ENCODE assay signal across 8 mouse cellular contexts in genomic region chr2:94179030-94179407, GRCm38 (mm10). TPM values are rescaled to one million over a fixed set of nuclear protein-coding genes. Genes with fewer than 3 reads are reported as not detected.
A peak's percentile ranks its signal among the peaks of the same experiment; 100 is the strongest.
DNase-seq lines count a peak whose midpoint lies in the region; ATAC-seq and TF ChIP-seq lines count a peak whose summit lies in the region.

No protein-coding gene starts in this region.

- TF ChIP-seq CTCF in layer of hippocampus, adult 2 months (conservative IDR thresholded peaks at IDR 0.05) = no peak

- under 1% methylated on average over 3 of the region's 3 CpGs for WGBS in forebrain, embryonic 11.5 days
- WGBS in limb, embryonic 14.5 days = 2% methylated on average over 3 of the region's 3 CpGs
- under 1% methylated on average over 3 of the region's 3 CpGs for WGBS in neural tube, embryonic 15.5 days

- peak; percentile 45 for ATAC-seq in forebrain, embryonic 11.5 days (replicated peaks; ENCODE audit: low FRiP score)
- ATAC-seq in limb, embryonic 14.5 days (ENCODE audit: low FRiP score, low read depth) = no peak; the same call in none of the 2 replicates
- ATAC-seq in neural tube, embryonic 15.5 days (ENCODE audit: low FRiP score) = peak; percentile 52; the same call in 1 of the 2 replicates

- H3K9me3 ChIP-seq in forebrain, embryonic 11.5 days (ENCODE audit: control insufficient read depth, low read length) = no peaks in the 10 kb centered on the region
- no peaks in the 10 kb centered on the region for H3K9me3 ChIP-seq in limb, embryonic 14.5 days (ENCODE audit: control insufficient read depth, low read length)
- H3K9me3 ChIP-seq in neural tube, embryonic 15.5 days (replicated peaks) = no peaks in the 10 kb centered on the region

- DNase-seq in layer of hippocampus, adult 2 months (ENCODE audit: low spot score in 2 of 2) = no peak
- no peak for DNase-seq in layer of hippocampus, adult 8-10 months (ENCODE audit: low spot score in 2 of 2)
- DNase-seq in forebrain, embryonic 11.5 days (ENCODE audit: low spot score) = no peak
- DNase-seq in limb, embryonic 14.5 days (ENCODE audit: low spot score) = no peak
- no peak for DNase-seq in right cerebral cortex, adult 2 months (ENCODE audit: low spot score in 2 of 2)
- no peak for DNase-seq in thymus, postnatal 36 days
- no peak for DNase-seq in gastrocnemius, postnatal 10 days

- peak overlapping the region; percentile 68 for H3K4me3 ChIP-seq in layer of hippocampus, adult 2 months
- peak overlapping the region; percentile 92 for H3K4me3 ChIP-seq in forebrain, embryonic 11.5 days (ENCODE audit: low read depth, low read length)
- peak overlapping the region; percentile 91 for H3K4me3 ChIP-seq in limb, embryonic 14.5 days (replicated peaks; ENCODE audit: low read length)
- H3K4me3 ChIP-seq in neural tube, embryonic 15.5 days (replicated peaks) = peak overlapping the region; percentile 75

- H3K4me1 ChIP-seq in forebrain, embryonic 11.5 days (replicated peaks; ENCODE audit: control insufficient read depth, insufficient read depth, low read length) = peaks cover 4% of the 10 kb centered on the region; the same call in 1 of the 2 replicates
- H3K4me1 ChIP-seq in limb, embryonic 14.5 days (ENCODE audit: control insufficient read depth, insufficient read depth, low read length) = peaks cover 11% of the 10 kb centered on the region
- H3K4me1 ChIP-seq in neural tube, embryonic 15.5 days = peaks cover 16% of the 10 kb centered on the region

- no peaks in the 10 kb centered on the region for H3K36me3 ChIP-seq in forebrain, embryonic 11.5 days (ENCODE audit: control insufficient read depth, insufficient read depth, low read length)
- H3K36me3 ChIP-seq in limb, embryonic 14.5 days (ENCODE audit: control insufficient read depth, insufficient read depth, low read length) = no peaks in the 10 kb centered on the region
- no peaks in the 10 kb centered on the region for H3K36me3 ChIP-seq in neural tube, embryonic 15.5 days

- H3K27ac ChIP-seq in layer of hippocampus, adult 2 months = peak overlapping the region; percentile 85; the same call in 1 of the 2 replicates
- no peak overlapping the region for H3K27ac ChIP-seq in forebrain, embryonic 11.5 days (ENCODE audit: low read depth, low read length)
- no peak overlapping the region for H3K27ac ChIP-seq in limb, embryonic 14.5 days (replicated peaks; ENCODE audit: low read depth, low read length)
- H3K27ac ChIP-seq in neural tube, embryonic 15.5 days (replicated peaks) = no peak overlapping the region

- peak overlapping the region; percentile 95; the same call in 1 of the 2 replicates for H3K9ac ChIP-seq in forebrain, embryonic 11.5 days (ENCODE audit: low read length)
- H3K9ac ChIP-seq in limb, embryonic 14.5 days (ENCODE audit: low read depth, low read length, severe bottlenecking) = peak overlapping the region; percentile 95; the same call in 1 of the 2 replicates
- no peak overlapping the region for H3K9ac ChIP-seq in neural tube, embryonic 15.5 days (replicated peaks)

- no peak overlapping the region for H3K4me2 ChIP-seq in forebrain, embryonic 11.5 days (ENCODE audit: low read depth, low read length, severe bottlenecking)
- no peak overlapping the region; the same call in 1 of the 2 replicates for H3K4me2 ChIP-seq in limb, embryonic 14.5 days (replicated peaks; ENCODE audit: low read depth, low read length, severe bottlenecking)
- peak overlapping the region; percentile 83 for H3K4me2 ChIP-seq in neural tube, embryonic 15.5 days

- no peaks in the 10 kb centered on the region for H3K27me3 ChIP-seq in forebrain, embryonic 11.5 days (ENCODE audit: control insufficient read depth, insufficient read depth, low read length)
- H3K27me3 ChIP-seq in limb, embryonic 14.5 days (ENCODE audit: control insufficient read depth, insufficient read depth, low read length) = no peaks in the 10 kb centered on the region
- no peaks in the 10 kb centered on the region for H3K27me3 ChIP-seq in neural tube, embryonic 15.5 days (replicated peaks)

- TF ChIP-seq POLR2A in limb, embryonic 14.5 days (IDR thresholded peaks at IDR 0.05; ENCODE audit: borderline replicate concordance, extremely low read depth, insufficient read depth, insufficient read length) = no peak

RNA-seq across cellular contexts. Expression of gene Hsd17b12, which starts 21.3 kb away (rescaled TPM):
- 10 to 100 TPM; 65.2 to 66.5 TPM for total RNA-seq in layer of hippocampus, adult 2 months (2021)
- total RNA-seq in layer of hippocampus, adult 8-10 months (2022) = 10 to 100 TPM; 67.5 to 81.8 (median 71.7) TPM
- 117 and 128 TPM in 2 replicates for polyA plus RNA-seq in forebrain, embryonic 11.5 days (2014; fragmentation: Nextera tagmentation; extraction: Ambion mirVana)
- polyA plus RNA-seq in limb, embryonic 14.5 days (2012; rRNA removed) = 61.7 and 64.5 TPM in 2 replicates
- 103 and 113 TPM in 2 replicates for polyA plus RNA-seq in limb, embryonic 14.5 days (2014; fragmentation: Nextera tagmentation; extraction: Ambion mirVana)
- 138 and 141 TPM in 2 replicates for polyA plus RNA-seq in neural tube, embryonic 15.5 days (2015; fragmentation: Nextera tagmentation; extraction: Ambion mirVana)
- 10 to 100 TPM; 17.8 to 18.2 TPM for total RNA-seq in gastrocnemius, postnatal 10 days (2021)
